Mouse (Mus musculus): ENCODE data around the gene Gm10638. TPM values are rescaled to one million over a fixed set of nuclear protein-coding genes. Genes with fewer than 3 reads are reported as not detected.

The Gm10638 gene
- total RNA-seq, 2 experiments from 2014 or later = 3.0 to 3.8 TPM

DNA sequence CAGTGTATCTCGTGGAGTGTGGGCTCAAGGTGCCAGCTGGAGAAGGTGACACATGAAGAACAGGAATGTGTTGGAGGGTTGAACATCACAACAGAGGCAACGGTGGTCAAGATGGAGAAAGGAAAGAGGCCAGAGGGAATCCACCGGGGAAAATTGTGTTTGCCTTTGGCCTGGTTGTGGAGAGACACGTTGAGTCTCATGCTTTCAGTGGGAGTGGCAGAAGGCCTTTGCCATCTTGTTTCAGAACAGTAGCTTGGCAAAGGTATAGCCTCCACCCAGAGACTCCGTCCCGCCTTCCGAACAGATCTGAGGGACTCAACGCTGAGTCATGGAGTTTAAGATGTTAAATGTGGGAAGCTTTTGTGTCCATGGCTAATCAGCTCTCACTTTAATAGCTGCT is 20.2 kb downstream of the Gm10638 start:
- no peak for TF ChIP-seq CTCF (IDR thresholded peaks at IDR 0.05)
- H3K27ac ChIP-seq = no peak overlapping the region
- DNase-seq (ENCODE audit: extremely low spot score in 1 of 2, low spot score in 2 of 2) = no peak
- no peak overlapping the region for H3K4me3 ChIP-seq
- intact Hi-C loops (cut with DNase I) = no loop called here

DNA sequence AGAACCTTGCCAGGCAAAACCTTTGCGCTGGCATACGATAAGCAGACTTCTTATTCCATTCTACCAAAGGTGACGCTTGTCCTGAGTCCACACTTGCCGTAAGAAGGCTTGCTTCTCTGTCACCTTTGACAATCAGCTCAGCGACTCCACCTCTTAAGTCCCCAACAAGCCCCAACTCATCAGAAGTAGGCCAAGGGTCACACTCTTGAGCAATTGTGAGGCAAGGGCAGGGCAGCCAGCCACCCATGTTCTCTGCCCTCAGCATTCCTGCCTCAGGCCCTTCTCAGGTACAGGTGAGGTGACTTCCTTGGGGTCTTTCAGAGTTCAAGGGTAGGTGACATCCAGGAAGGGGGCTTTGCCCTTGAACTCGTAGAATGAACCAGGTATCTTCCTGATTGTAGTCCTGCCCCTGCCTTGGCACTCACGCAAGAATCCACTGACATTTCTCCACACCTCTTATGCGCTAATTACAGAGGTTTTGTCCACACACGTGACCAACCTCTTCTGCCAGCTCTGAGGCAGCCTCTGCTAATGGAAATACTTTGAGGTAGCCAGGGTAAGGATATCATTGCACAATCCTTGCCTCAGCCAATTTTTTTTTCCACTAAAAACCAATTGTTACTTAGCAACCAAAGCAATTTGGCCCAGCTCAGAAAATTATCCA is 21.2 kb downstream of the Gm10638 start:
- Histone ChIP-seq H3K4me3 (no peak overlapping the region), H3K27ac (peak overlapping the region; percentile 45; the same call in 1 of the 2 replicates)
- no peak for TF ChIP-seq CTCF (IDR thresholded peaks at IDR 0.05)
- DNase-seq (ENCODE audit: extremely low spot score in 1 of 2, low spot score in 2 of 2) = no peak
- intact Hi-C loops (cut with DNase I) = no loop called here

DNA sequence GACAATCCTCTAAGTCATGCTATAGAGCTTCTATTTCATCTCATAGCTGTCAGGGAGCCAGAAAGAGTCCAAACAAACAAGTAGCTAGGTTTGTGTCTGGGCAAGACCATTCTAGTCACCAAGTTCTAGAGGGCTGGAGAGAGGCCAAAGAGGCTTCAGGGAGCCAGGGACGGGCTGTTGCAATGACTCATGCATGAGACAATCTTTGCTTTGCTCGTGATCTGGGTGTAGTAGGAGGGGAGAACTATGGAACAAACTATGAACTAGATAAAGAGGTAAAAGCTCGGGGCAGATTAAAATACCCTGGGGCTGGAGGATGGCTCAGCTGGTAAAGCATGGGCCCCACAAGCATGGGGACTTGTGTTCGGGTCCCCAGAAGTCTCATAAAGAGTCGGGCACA is 23.0 kb downstream of the Gm10638 start:
- Histone ChIP-seq H3K4me3 (no peak overlapping the region), H3K27ac (0 out of 2 replicates have a peak overlapping the region, but pooled peaks have one; percentile 10)
- TF ChIP-seq CTCF (IDR thresholded peaks at IDR 0.05) = no peak
- intact Hi-C loops (cut with DNase I) = no loop called here
- peak; percentile 27 to 48 for DNase-seq (ENCODE audit: extremely low spot score in 1 of 2, low spot score in 2 of 2)

DNA sequence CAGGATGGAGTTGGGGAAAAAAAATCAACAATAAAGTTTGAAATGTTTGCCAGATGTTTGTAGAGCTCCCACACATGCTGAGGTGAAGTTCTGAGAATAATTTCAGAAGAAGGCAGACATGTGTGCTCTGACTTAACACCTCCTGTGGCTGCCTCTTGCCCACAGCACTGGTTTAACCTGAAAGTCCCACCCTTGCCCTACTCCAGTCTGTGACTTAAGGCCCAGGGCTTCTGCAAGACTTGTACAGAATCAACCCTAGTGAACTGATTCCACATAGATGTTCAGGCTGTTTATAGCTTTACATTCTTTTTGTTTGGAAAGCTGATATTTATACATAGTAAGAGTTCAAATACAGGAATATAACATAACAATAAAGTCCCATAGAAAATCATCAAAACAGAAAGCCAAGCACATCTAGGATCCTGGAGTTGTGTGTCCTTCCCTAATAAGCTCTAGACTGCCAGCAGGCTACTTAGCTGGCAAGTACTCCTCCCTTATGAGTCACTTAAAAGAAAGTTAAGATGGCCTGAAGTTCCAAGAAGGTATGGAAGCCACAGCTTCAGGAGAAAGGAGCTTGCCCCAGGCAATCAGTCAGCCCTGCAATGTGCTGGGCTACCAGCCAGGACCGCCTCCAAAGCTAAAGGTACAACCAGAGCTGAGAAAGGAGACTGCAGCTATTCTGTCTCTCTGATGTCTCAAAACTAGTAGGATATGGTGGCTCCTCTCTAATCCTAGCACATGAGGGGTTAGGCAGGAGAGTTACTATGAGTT is 24.6 kb downstream of the Gm10638 start:
- Histone ChIP-seq H3K4me3 (no peak overlapping the region), H3K27ac (no peak overlapping the region)
- intact Hi-C loops (cut with DNase I) = no loop called here
- no peak for TF ChIP-seq CTCF (IDR thresholded peaks at IDR 0.05)
- DNase-seq (ENCODE audit: extremely low spot score in 1 of 2, low spot score in 2 of 2) = no peak

DNA sequence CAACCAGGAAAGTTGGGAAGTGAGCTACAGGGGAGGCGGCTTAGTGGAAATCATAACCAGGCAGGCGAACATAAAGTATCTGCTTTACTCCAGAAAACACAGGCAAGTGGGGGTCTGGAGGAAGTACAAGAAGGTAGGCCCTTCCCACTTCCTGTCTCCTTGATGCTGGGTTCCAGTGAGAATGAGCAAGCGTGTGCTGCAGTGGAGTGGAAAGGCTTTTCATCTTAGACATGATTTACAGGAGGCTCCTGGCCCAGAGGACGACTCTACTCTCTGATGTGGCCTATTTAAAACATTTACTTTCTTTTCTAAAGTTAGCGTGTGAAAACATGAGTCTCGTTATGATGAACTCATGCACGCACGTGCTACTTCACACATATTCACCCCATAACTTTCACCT is 33.7 kb downstream of the Gm10638 start:
- intact Hi-C loops (cut with DNase I) = no loop called here
- no peak for DNase-seq (ENCODE audit: extremely low spot score in 1 of 2, low spot score in 2 of 2)
- Histone ChIP-seq H3K27ac (no peak overlapping the region), H3K4me3 (no peak overlapping the region)
- TF ChIP-seq CTCF (IDR thresholded peaks at IDR 0.05) = no peak

DNA sequence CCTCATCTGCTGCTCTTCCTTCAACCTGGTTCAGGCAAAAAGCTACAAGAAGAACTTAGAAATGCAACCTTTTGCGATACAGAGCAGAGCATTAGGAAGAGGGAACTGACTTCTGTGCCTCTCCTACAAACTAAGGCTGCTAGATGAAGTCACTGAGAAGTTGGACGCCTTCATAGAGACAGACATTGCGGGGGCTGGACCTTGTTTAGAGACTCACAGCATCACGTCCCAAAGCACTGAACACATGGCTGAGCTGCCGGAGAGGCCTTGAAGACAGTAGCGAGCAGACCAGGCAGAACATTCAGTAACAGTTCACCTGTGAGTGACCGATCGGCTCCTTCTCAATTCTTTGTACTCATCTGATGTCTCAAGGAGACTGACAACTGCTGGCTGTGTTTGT is 35.6 kb downstream of the Gm10638 start:
- no peak overlapping the region for H3K27ac ChIP-seq
- DNase-seq (ENCODE audit: extremely low spot score in 1 of 2, low spot score in 2 of 2) = no peak
- TF ChIP-seq CTCF (IDR thresholded peaks at IDR 0.05) = no peak
- intact Hi-C loops (cut with DNase I) = no loop called here
- no peak overlapping the region for H3K4me3 ChIP-seq

DNA sequence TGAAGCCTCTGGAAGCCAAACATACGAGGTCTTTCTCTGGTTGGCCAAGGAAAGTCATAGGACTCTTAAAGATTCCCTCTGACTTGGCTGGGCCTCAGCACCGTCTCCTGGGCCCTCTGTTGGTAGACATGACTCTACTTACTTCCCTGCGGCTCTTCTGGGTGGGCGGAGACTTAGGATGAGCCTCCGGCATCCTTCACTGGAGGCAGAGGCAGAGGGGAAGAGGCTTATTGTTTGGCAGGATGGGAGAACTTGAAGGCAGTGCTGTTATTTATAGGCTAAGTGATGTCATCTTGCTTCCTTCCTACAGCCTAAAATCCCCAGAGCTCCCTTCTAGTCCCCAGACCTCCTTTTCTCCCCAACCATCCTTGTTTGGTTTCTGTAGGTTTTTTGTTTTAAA is 41.0 kb downstream of the Gm10638 start:
- Histone ChIP-seq H3K27ac (no peak overlapping the region), H3K4me3 (no peak overlapping the region)
- DNase-seq (ENCODE audit: extremely low spot score in 1 of 2, low spot score in 2 of 2) = no peak
- no peak for TF ChIP-seq CTCF (IDR thresholded peaks at IDR 0.05)
- intact Hi-C loops (cut with DNase I) = no loop called here

DNA sequence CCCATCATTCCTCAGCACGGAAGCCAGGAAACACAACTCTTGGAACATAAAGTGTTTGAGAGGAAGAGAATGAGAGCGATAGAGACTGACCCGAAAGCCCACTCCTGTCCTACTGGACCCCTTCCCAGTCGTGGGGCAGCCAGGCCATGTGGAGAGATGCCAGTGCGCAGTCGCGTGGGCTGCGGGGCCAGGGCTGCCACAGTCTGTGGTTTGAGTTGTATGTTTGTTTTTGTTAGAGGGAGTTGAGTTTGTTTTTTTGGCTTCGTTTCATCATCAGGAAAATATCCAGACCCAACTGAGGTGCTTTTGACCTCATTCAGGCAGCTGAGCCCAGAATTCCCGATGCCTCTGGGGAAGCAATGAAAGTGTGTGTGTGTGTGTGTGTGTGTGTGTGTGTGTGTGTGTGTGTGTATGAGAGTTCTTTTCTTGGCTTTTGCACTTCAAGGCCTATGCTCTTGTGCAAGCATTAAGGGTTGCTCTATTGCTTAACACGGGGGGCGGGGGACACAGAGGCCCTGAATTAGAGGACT is 42.5 kb downstream of the Gm10638 start:
- DNase-seq (ENCODE audit: extremely low spot score in 1 of 2, low spot score in 2 of 2) = no peak
- Histone ChIP-seq H3K4me3 (no peak overlapping the region), H3K27ac (no peak overlapping the region)
- no peak for TF ChIP-seq CTCF (IDR thresholded peaks at IDR 0.05)
- intact Hi-C loops (cut with DNase I) = no loop called here

DNA sequence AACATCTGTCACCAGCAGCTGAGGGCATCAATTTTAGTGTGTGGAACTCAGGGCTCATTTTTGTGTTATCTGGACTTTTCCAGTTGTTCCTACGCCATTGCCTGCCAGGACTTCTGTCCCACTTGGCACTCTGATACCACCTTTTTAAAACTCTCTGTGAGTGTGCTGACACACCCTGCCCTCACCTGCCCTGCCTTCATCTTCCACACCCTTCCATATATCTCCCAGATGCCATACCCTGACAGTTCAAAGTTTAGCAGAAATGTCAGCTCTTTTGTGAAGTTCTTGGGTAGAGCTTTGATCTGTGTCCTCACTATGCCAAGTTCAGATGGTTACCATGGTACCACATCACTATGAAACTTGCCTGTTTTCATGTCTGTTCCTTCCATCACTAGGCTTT is 44.1 kb downstream of the Gm10638 start:
- intact Hi-C loops (cut with DNase I) = no loop called here
- no peak for DNase-seq (ENCODE audit: extremely low spot score in 1 of 2, low spot score in 2 of 2)
- Histone ChIP-seq H3K27ac (no peak overlapping the region), H3K4me3 (no peak overlapping the region)
- no peak for TF ChIP-seq CTCF (IDR thresholded peaks at IDR 0.05)

DNA sequence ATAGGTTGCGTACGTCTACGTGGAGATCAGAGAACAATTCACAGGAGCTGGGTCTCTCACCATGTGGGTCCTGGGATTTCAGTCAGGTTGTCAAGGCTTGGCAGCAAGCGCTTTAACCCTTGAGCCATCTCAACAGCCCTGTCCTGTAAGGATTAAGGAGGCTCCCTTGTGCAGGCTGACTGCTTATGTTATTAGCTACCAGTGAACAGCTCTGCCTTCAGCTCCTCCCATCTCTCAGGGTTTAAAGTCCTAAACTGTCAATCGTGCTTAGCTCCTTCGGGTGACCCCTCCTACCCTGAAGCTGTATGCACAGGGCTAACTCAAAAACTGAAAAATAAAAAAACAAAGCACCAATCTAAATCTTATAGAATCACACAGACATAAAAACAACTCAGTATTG is 46.0 kb downstream of the Gm10638 start:
- no peak overlapping the region for H3K27ac ChIP-seq

DNA sequence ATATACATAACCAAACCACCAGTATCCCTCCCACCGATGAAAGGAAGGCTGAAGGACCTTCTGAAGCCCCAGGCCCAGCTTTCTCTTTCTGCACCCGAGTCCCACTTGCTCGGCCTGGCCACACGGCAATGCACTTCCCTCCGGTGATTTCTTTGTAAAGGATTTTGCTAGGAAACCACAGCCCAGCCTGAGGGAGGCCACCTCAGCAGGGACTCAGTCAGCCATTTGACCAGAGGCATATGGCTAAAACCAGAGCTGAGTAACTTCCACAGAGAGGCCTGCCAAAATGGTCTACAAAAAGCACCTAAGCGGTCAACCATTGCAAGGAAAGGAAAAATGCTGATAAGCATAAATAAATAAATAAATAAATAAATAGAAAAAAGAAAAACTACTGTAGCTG is 49.2 kb downstream of the Gm10638 start:
- Histone ChIP-seq H3K27ac (no peak overlapping the region), H3K4me3 (no peak overlapping the region)
- TF ChIP-seq CTCF (IDR thresholded peaks at IDR 0.05) = no peak
- intact Hi-C loops (cut with DNase I) = no loop called here
- DNase-seq (ENCODE audit: extremely low spot score in 1 of 2, low spot score in 2 of 2) = no peak

More for the DNA sequence above, 46.0 kb downstream of the Gm10638 start:
- no peak for TF ChIP-seq CTCF (IDR thresholded peaks at IDR 0.05)
- intact Hi-C loops (cut with DNase I) = no loop called here
- DNase-seq (ENCODE audit: extremely low spot score in 1 of 2, low spot score in 2 of 2) = no peak
- no peak overlapping the region for H3K4me3 ChIP-seq

Other genes starting within 250 kb of the Gm10638 start
- gene Abcc12, start 165.0 kb upstream of the Gm10638 start, total RNA-seq (2021) = under 1 TPM; 0.23 to 0.42 TPM
- gene Lonp2, start 121.7 kb upstream of the Gm10638 start, total RNA-seq (2021) = 10 to 100 TPM; 68.3 to 70.9 TPM
- 10 to 100 TPM; 30.9 to 32.9 TPM for gene Siah1a, start 235 bp downstream of the Gm10638 start, total RNA-seq (2021)
- gene N4bp1, start 139.6 kb downstream of the Gm10638 start, total RNA-seq (2021) = 10 to 100 TPM; 39.8 to 41.5 TPM